Mouse (Mus musculus) hindbrain, postnatal 0 days (tissue): ENCODE results near the gene Clcnka. TPM values are rescaled to one million over a fixed set of nuclear protein-coding genes. Genes with fewer than 3 reads are reported as not detected.
A peak's percentile ranks its signal among the peaks of the same experiment; 100 is the strongest.

Experiments
- ATAC-seq: fragments of 200-750 bp; cut with Nextera tagmentation; 2 replicates; pipeline ENCODE4 v1.8.0; 2017; ENCODE audit warnings: mild to moderate bottlenecking, moderate TSS enrichment, moderate library complexity
- DNase-seq: peaks from one replicate; pipeline ENCODE4 v3.0.0-alpha.2; 2015; ENCODE audit warnings: low spot score
- H3K27ac ChIP-seq: fragments of 300-500 bp; sonication (generic); 2 replicates; pipeline ENCODE4 v1.5.1; 2014; ENCODE audit warnings: mild to moderate bottlenecking
- H3K27me3 ChIP-seq: fragments of 300-500 bp; sonication (generic); 2 replicates; pipeline ENCODE4 v1.6.1; 2014; ENCODE audit warnings: low read length, mixed read lengths; ENCODE audit not compliant: insufficient read depth
- H3K36me3 ChIP-seq: fragments of 300-500 bp; sonication (generic); 2 replicates; pipeline ENCODE4 v1.6.1; 2014; ENCODE audit warnings: low read length, mixed read lengths; ENCODE audit not compliant: insufficient read depth
- H3K4me1 ChIP-seq: fragments of 300-500 bp; sonication (generic); 2 replicates; pipeline ENCODE4 v1.6.1; 2014; ENCODE audit warnings: antibody characterized with exemption, low read length, mixed read lengths; ENCODE audit not compliant: insufficient read depth
- H3K4me2 ChIP-seq: fragments of 300-500 bp; sonication (generic); 2 replicates; pipeline ENCODE4 v1.6.1; 2014; ENCODE audit warnings: low read depth, mild to moderate bottlenecking, low read length, moderate library complexity, mixed read lengths
- H3K4me3 ChIP-seq: fragments of 300-500 bp; sonication (generic); 2 replicates; pipeline ENCODE4 v1.5.1; 2014; ENCODE audit warnings: low read length
- H3K9ac ChIP-seq: fragments of 300-500 bp; sonication (generic); replicated peaks from 2 replicates; pipeline ENCODE4 v1.6.1; 2014; ENCODE audit warnings: mild to moderate bottlenecking, low read length, moderate library complexity, mixed read lengths
- H3K9me3 ChIP-seq: fragments of 300-500 bp; sonication (generic); 2 replicates; pipeline ENCODE4 v1.6.1; 2016; ENCODE audit warnings: low read length, mixed read lengths
- CTCF ChIP-seq: IDR thresholded peaks from 2 replicates; pipeline ENCODE4 v1.5.1; 2016; ENCODE audit warnings: antibody characterized with exemption, control low read depth, low read depth
- WGBS: fragments of 180-500 bp; shearing (Covaris S2); extraction: QIAGEN DNeasy Blood & Tissue Kit; methylation state at CpG from one replicate; pipeline ENCODE4 v1.1.7; 2014; 5-methylcytosine and 5-hydroxymethylcytosine counted together
- polyA plus RNA-seq: library from polyadenylated mRNA; unstranded; fragments of >200 nt; fragmentation: Nextera tagmentation; extraction: Ambion mirVana; gene quantifications from 2 replicates; pipeline ENCODE4 v1.2.1, GENCODE M21; 2015
- total RNA-seq: library from RNA; depleted of rRNA; stranded (reverse); fragments of >200 nt; gene quantifications from 2 replicates; pipeline ENCODE4 v1.2.3, GENCODE M21; 2014

Gene Clcnka
- total and polyA plus RNA-seq, 2 experiments from 2014 or later = 0.95 to 1.2 TPM

- Histone ChIP-seq H3K27me3 (no peaks in the 10 kb centered on the region), H3K9me3 (no peaks in the 10 kb centered on the region), H3K4me1 (no peaks in the 10 kb centered on the region; the same call in 1 of the 2 replicates), H3K36me3 (no peaks in the 10 kb centered on the region), H3K27ac (no peak overlapping the region), H3K4me3 (no peak overlapping the region), H3K9ac (no peak overlapping the region), H3K4me2 (no peak overlapping the region)
- DNase-seq (no peak), ATAC-seq (no peak)
- no peak for TF ChIP-seq CTCF
- 87% methylated on average over 13 of the region's 13 CpGs for WGBS
These were observed 29.4 kb upstream of the Clcnka start for GRCm38 (mm10) chr4:141427921-141428320.

- no peaks in the 10 kb centered on the region; the same call in 1 of the 2 replicates for H3K4me1 ChIP-seq
- H3K27me3 ChIP-seq = no peaks in the 10 kb centered on the region
- ATAC-seq (no peak), DNase-seq (no peak)
- no peak overlapping the region for H3K4me2 ChIP-seq
- no peak for TF ChIP-seq CTCF
- 81% methylated on average over 10 of the region's 10 CpGs for WGBS
- H3K4me3 ChIP-seq = no peak overlapping the region
- no peak overlapping the region for H3K9ac ChIP-seq
- no peaks in the 10 kb centered on the region for H3K36me3 ChIP-seq
- H3K9me3 ChIP-seq = no peaks in the 10 kb centered on the region
- 0 out of 2 replicates have a peak overlapping the region, but pooled peaks have one; percentile 81 for H3K27ac ChIP-seq
These were observed 28.5 kb upstream of the Clcnka start for GRCm38 (mm10) chr4:141426796-141427745.

- no peaks in the 10 kb centered on the region for H3K9me3 ChIP-seq
- H3K27me3 ChIP-seq = no peaks in the 10 kb centered on the region
- ATAC-seq (peak; percentile 93), DNase-seq (peak; percentile 79)
- 3% methylated on average over 33 of the region's 36 CpGs for WGBS
- TF ChIP-seq CTCF = no peak
- no peaks in the 10 kb centered on the region for H3K36me3 ChIP-seq
- H3K27ac ChIP-seq = peak overlapping the region; percentile 81
- H3K9ac ChIP-seq = peak overlapping the region; percentile 72
- H3K4me3 ChIP-seq = peak overlapping the region; percentile 45
- H3K4me1 ChIP-seq = no peaks in the 10 kb centered on the region; the same call in 1 of the 2 replicates
- peak overlapping the region; percentile 70 for H3K4me2 ChIP-seq
These were observed 27.3 kb upstream of the Clcnka start for GRCm38 (mm10) chr4:141425484-141426479.

- H3K27ac ChIP-seq = no peak overlapping the region
- H3K36me3 ChIP-seq = no peaks in the 10 kb centered on the region
- no peaks in the 10 kb centered on the region for H3K27me3 ChIP-seq
- no peak for TF ChIP-seq CTCF
- DNase-seq (no peak), ATAC-seq (no peak)
- no peak overlapping the region for H3K4me2 ChIP-seq
- WGBS = 91% methylated on average over 13 of the region's 13 CpGs
- H3K4me3 ChIP-seq = no peak overlapping the region
- H3K9ac ChIP-seq = no peak overlapping the region
- H3K9me3 ChIP-seq = no peaks in the 10 kb centered on the region
- no peaks in the 10 kb centered on the region; the same call in 1 of the 2 replicates for H3K4me1 ChIP-seq
These were observed 25.3 kb upstream of the Clcnka start for GRCm38 (mm10) chr4:141423691-141424431.

- Histone ChIP-seq H3K4me1 (no peaks in the 10 kb centered on the region; the same call in 1 of the 2 replicates), H3K36me3 (no peaks in the 10 kb centered on the region), H3K27ac (no peak overlapping the region), H3K9ac (no peak overlapping the region), H3K27me3 (no peaks in the 10 kb centered on the region), H3K9me3 (no peaks in the 10 kb centered on the region), H3K4me2 (no peak overlapping the region), H3K4me3 (no peak overlapping the region)
- 77% methylated on average over 5 of the region's 5 CpGs for WGBS
- no peak for TF ChIP-seq CTCF
- no peak for DNase-seq
- ATAC-seq = no peak
These were observed 24.8 kb upstream of the Clcnka start for GRCm38 (mm10) chr4:141423288-141423687.

GRCm38 (mm10) chr4:141422841-141423240 lies 24.3 kb upstream of the Clcnka start:
- ATAC-seq = no peak
- H3K4me1 ChIP-seq = no peaks in the 10 kb centered on the region; the same call in 1 of the 2 replicates
- no peaks in the 10 kb centered on the region for H3K9me3 ChIP-seq
- WGBS = 87% methylated on average over 5 of the region's 5 CpGs
- no peak for DNase-seq
- H3K9ac ChIP-seq = no peak overlapping the region
- TF ChIP-seq CTCF = no peak
- no peaks in the 10 kb centered on the region for H3K36me3 ChIP-seq
- H3K27me3 ChIP-seq = no peaks in the 10 kb centered on the region
- no peak overlapping the region for H3K27ac ChIP-seq
- no peak overlapping the region for H3K4me2 ChIP-seq
- no peak overlapping the region for H3K4me3 ChIP-seq
